Mouse (Mus musculus) neural tube, embryonic 14.5 days (tissue): ENCODE data around the gene Lrrc7. TPM values are rescaled to one million over a fixed set of nuclear protein-coding genes. Genes with fewer than 3 reads are reported as not detected.

Experiments used
- ATAC-seq: fragments of 200-750 bp; cut with Nextera tagmentation; 2 replicates; pipeline ENCODE4 v1.8.0; 2017; ENCODE audit warnings: low read depth, mild to moderate bottlenecking, moderate TSS enrichment, moderate library complexity
- H3K27ac ChIP-seq: fragments of 300-500 bp; sonication (generic); 2 replicates; pipeline ENCODE4 v1.5.1; 2014; ENCODE audit warnings: low read depth, mild to moderate bottlenecking, control low read depth, low read length, moderate library complexity, mixed read lengths
- H3K27me3 ChIP-seq: fragments of 300-500 bp; sonication (generic); 2 replicates; pipeline ENCODE4 v1.6.1; 2014; ENCODE audit warnings: low read length; ENCODE audit not compliant: control insufficient read depth, insufficient read depth
- H3K36me3 ChIP-seq: fragments of 300-500 bp; sonication (generic); 2 replicates; pipeline ENCODE4 v1.6.1; 2014; ENCODE audit warnings: low read length, mixed read lengths; ENCODE audit not compliant: control insufficient read depth, insufficient read depth
- H3K4me1 ChIP-seq: fragments of 300-500 bp; sonication (generic); 2 replicates; pipeline ENCODE4 v1.6.1; 2014; ENCODE audit warnings: low read length; ENCODE audit not compliant: control insufficient read depth, insufficient read depth
- H3K4me2 ChIP-seq: fragments of 300-500 bp; sonication (generic); 2 replicates; pipeline ENCODE4 v1.6.1; 2014; ENCODE audit warnings: mild to moderate bottlenecking, low read depth, low read length, control low read depth
- H3K4me3 ChIP-seq: fragments of 300-500 bp; sonication (generic); 2 replicates; pipeline ENCODE4 v1.5.1; 2014; ENCODE audit warnings: low read depth, low read length, control low read depth, mixed read lengths
- H3K9ac ChIP-seq: fragments of 300-500 bp; sonication (generic); replicated peaks from 2 replicates; pipeline ENCODE4 v1.6.1; 2014; ENCODE audit warnings: low read depth, mild to moderate bottlenecking, control low read depth, low read length, mixed read lengths
- H3K9me3 ChIP-seq: fragments of 300-500 bp; sonication (generic); 2 replicates; pipeline ENCODE4 v1.6.1; 2016; ENCODE audit warnings: low read length; ENCODE audit not compliant: control insufficient read depth
- WGBS: fragments of 180-500 bp; shearing (Covaris S2); extraction: QIAGEN DNeasy Blood & Tissue Kit; methylation state at CpG from one replicate; pipeline ENCODE4 v1.1.7; 2014; 5-methylcytosine and 5-hydroxymethylcytosine counted together
- polyA plus RNA-seq: library from polyadenylated mRNA; unstranded; fragments of >200 nt; fragmentation: Nextera tagmentation; extraction: Ambion mirVana; gene quantifications from 2 replicates; pipeline ENCODE4 v1.2.1, GENCODE M21; 2014

Gene Lrrc7
- polyA plus RNA-seq, 1 experiment from 2014 or later = 22.5 TPM

- H3K9me3 ChIP-seq = no peaks in the 10 kb centered on the region
- no peak for ATAC-seq
- H3K9ac ChIP-seq = no peak overlapping the region
- WGBS = 60% methylated on average over 2 of the region's 2 CpGs
- no peaks in the 10 kb centered on the region for H3K4me1 ChIP-seq
- H3K4me2 ChIP-seq = no peak overlapping the region
- H3K27me3 ChIP-seq = no peaks in the 10 kb centered on the region
- H3K36me3 ChIP-seq = no peaks in the 10 kb centered on the region
- H3K4me3 ChIP-seq = no peak overlapping the region
- H3K27ac ChIP-seq = no peak overlapping the region
Measured at GRCm38 (mm10) chr3:158310391-158310790, 251.6 kb downstream of the Lrrc7 start.

- Histone ChIP-seq H3K4me3 (no peak overlapping the region), H3K36me3 (no peaks in the 10 kb centered on the region), H3K4me2 (no peak overlapping the region), H3K27ac (no peak overlapping the region), H3K9ac (no peak overlapping the region), H3K27me3 (no peaks in the 10 kb centered on the region), H3K4me1 (no peaks in the 10 kb centered on the region), H3K9me3 (no peaks in the 10 kb centered on the region)
- no peak for ATAC-seq
Measured at GRCm38 (mm10) chr3:158307415-158307814, 254.6 kb downstream of the Lrrc7 start.

DNA sequence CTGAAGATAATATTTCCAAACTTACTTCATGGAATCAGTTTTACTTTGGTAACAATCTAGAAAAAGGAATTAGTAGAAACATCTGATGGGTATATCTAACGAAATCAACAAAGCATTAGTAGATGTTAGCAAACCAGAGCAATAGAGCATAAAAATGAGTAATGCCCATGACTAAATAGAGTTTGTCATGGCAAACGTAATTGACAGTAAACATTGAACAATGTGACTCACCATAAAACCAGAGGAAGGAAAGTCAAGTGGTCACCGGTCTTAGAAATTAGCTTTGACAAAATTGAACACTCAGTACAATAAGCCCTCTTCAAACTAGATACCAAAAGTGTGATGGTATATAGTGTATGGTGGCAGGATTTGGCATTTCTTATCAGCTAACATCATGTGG is 263.3 kb downstream of the Lrrc7 start:
- no peak overlapping the region for H3K27ac ChIP-seq
- no peaks in the 10 kb centered on the region for H3K27me3 ChIP-seq
- H3K4me1 ChIP-seq = no peaks in the 10 kb centered on the region
- no peak for ATAC-seq
- H3K9ac ChIP-seq = no peak overlapping the region
- H3K4me2 ChIP-seq = no peak overlapping the region
- H3K4me3 ChIP-seq = no peak overlapping the region
- 76% methylated on average over 3 of the region's 3 CpGs for WGBS
- no peaks in the 10 kb centered on the region for H3K9me3 ChIP-seq
- H3K36me3 ChIP-seq = no peaks in the 10 kb centered on the region

DNA sequence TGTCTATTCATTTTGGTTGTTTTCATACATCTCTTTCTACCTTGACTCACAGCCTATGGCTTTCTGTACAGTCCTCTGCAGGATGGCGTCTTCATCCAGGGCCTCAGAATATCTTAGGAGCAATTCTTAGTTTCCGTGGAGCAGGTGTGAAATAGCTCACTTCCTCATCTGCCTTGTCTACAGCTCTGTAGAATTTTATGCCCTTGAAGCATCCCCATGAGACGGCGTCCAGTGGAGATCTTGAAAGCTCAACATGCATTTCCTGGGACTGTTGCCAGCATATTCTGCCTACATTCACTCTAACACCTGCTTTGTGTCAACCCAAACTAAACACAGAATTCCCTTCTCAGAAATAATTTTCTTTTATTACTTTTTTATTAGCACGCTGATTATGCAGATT is 267.0 kb downstream of the Lrrc7 start:
- H3K4me1 ChIP-seq = no peaks in the 10 kb centered on the region
- H3K27ac ChIP-seq = no peak overlapping the region
- H3K4me3 ChIP-seq = no peak overlapping the region
- H3K36me3 ChIP-seq = no peaks in the 10 kb centered on the region
- ATAC-seq = peak; percentile 86
- 56% methylated on average over 5 of the region's 5 CpGs for WGBS
- no peak overlapping the region for H3K9ac ChIP-seq
- no peaks in the 10 kb centered on the region for H3K27me3 ChIP-seq
- H3K9me3 ChIP-seq = no peaks in the 10 kb centered on the region
- no peak overlapping the region for H3K4me2 ChIP-seq

- H3K27me3 ChIP-seq = no peaks in the 10 kb centered on the region
- H3K36me3 ChIP-seq = no peaks in the 10 kb centered on the region
- H3K9ac ChIP-seq = no peak overlapping the region
- no peaks in the 10 kb centered on the region for H3K9me3 ChIP-seq
- ATAC-seq = peak; percentile 44; the same call in 1 of the 2 replicates
- H3K27ac ChIP-seq = no peak overlapping the region
- peaks cover 3% of the 10 kb centered on the region; the same call in 1 of the 2 replicates for H3K4me1 ChIP-seq
- no peak overlapping the region for H3K4me3 ChIP-seq
- no peak overlapping the region for H3K4me2 ChIP-seq
- WGBS = 32% methylated on average over 1 of the region's 1 CpGs
Measured at GRCm38 (mm10) chr3:158284431-158284830, 277.6 kb downstream of the Lrrc7 start.

DNA sequence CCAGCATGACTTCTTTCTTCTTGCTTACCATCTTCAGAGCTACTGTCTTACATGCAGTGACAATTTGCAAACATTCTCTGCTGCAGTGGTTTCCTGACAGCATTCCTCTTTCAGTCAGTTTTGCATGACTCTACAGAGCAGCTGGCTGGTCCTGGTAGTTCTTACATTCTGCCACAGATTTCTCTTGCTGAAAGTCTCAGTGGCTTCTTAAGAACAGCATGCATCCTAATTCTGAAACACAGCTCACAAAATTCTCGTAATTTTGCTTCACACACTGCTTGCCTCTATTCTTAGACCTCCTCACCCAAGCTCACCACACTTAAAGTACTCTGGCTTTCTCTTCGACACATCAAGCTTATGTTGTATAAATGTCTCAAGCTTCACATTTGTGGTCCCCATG is 283.4 kb downstream of the Lrrc7 start:
- no peaks in the 10 kb centered on the region for H3K9me3 ChIP-seq
- H3K27ac ChIP-seq = no peak overlapping the region
- H3K9ac ChIP-seq = no peak overlapping the region
- H3K4me3 ChIP-seq = no peak overlapping the region
- no peaks in the 10 kb centered on the region for H3K36me3 ChIP-seq
- no peak for ATAC-seq
- no peaks in the 10 kb centered on the region for H3K4me1 ChIP-seq
- no peak overlapping the region for H3K4me2 ChIP-seq
- 85% methylated on average over 2 of the region's 2 CpGs for WGBS
- no peaks in the 10 kb centered on the region for H3K27me3 ChIP-seq

DNA sequence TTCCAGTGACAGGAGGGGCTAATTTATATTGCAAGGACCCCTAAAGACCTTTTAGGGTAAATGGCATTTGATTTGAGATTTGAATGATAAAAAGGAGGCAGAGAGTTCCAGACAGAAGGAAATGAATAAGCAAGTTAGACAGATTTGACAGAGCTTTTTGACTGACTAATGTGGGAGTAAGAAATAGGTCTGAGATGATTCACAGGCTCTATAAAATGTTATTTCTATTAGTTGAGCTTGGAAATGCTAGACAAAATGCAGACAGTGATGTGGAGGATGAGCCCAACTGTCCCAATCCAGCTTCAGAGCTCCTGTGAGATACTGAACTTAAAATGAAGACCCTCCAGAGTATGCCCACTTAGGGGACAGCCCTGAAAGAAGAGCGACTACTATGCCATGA is 289.3 kb downstream of the Lrrc7 start:
- H3K4me3 ChIP-seq = no peak overlapping the region
- WGBS = 92% methylated on average over 1 of the region's 1 CpGs
- ATAC-seq = no peak
- H3K27me3 ChIP-seq = no peaks in the 10 kb centered on the region
- H3K9ac ChIP-seq = no peak overlapping the region
- no peaks in the 10 kb centered on the region for H3K36me3 ChIP-seq
- H3K4me1 ChIP-seq = no peaks in the 10 kb centered on the region
- H3K27ac ChIP-seq = no peak overlapping the region
- H3K4me2 ChIP-seq = no peak overlapping the region
- H3K9me3 ChIP-seq = no peaks in the 10 kb centered on the region

DNA sequence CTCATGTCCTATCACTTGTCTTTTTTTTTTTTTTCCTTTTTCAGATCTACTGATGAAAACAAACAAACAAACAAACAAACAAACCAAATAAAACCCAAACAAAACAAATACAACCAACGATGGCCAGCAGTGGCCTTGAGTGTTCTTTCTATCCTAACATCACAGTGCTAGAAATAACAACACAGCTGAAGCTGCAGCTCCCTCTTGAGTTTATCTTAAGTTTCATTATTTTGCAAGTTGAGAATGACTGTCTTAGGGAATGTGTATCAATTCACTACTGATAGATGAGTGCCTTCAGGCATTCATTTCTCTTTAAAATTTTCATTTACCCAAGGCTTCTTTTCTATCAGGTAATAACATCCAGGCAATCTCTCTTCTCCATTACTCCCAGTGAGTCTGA is 291.1 kb downstream of the Lrrc7 start:
- H3K4me1 ChIP-seq = no peaks in the 10 kb centered on the region
- no peaks in the 10 kb centered on the region for H3K36me3 ChIP-seq
- no peak overlapping the region for H3K4me2 ChIP-seq
- no peaks in the 10 kb centered on the region for H3K27me3 ChIP-seq
- no peak overlapping the region for H3K9ac ChIP-seq
- no peak for ATAC-seq
- 74% methylated on average over 1 of the region's 1 CpGs for WGBS
- no peaks in the 10 kb centered on the region for H3K9me3 ChIP-seq
- H3K4me3 ChIP-seq = no peak overlapping the region
- no peak overlapping the region for H3K27ac ChIP-seq

GRCm38 (mm10) chr3:158252576-158252975 is 309.4 kb downstream of the Lrrc7 start:
- Histone ChIP-seq H3K9ac (no peak overlapping the region), H3K4me3 (no peak overlapping the region), H3K36me3 (no peaks in the 10 kb centered on the region), H3K4me2 (no peak overlapping the region), H3K9me3 (no peaks in the 10 kb centered on the region), H3K4me1 (no peaks in the 10 kb centered on the region), H3K27ac (no peak overlapping the region), H3K27me3 (no peaks in the 10 kb centered on the region)
- no peak for ATAC-seq

DNA sequence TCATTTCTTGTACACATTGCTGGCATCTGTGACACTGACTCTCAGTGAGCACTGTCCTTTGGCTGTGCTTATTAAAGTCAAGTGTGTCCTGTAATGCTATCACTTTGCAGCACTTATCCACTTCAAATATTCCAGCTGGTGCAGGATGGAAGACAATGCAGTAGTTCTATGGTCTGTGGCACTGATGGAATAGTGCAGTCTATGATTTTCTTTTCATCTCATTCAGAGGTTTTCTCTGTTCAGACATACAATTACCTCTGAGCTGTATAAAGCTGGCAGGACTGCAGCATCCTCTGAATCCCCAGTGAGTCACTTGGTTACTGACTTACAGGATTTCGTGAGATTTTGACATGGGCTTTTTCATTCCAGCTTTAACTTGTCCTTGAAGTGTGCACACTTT is 314.3 kb downstream of the Lrrc7 start:
- Histone ChIP-seq H3K27me3 (no peaks in the 10 kb centered on the region), H3K36me3 (no peaks in the 10 kb centered on the region), H3K4me3 (no peak overlapping the region), H3K27ac (no peak overlapping the region), H3K9me3 (no peaks in the 10 kb centered on the region), H3K9ac (no peak overlapping the region), H3K4me2 (no peak overlapping the region), H3K4me1 (no peaks in the 10 kb centered on the region)
- 86% methylated on average over 1 of the region's 1 CpGs for WGBS
- no peak for ATAC-seq
